Comparison of ENCODE assay signal across 8 mouse cellular contexts in genomic region chr17:37028683-37029120, GRCm38 (mm10). TPM values are rescaled to one million over a fixed set of nuclear protein-coding genes. Genes with fewer than 3 reads are reported as not detected.
DNase-seq lines count a peak whose midpoint lies in the region; ATAC-seq lines count a peak whose summit lies in the region.

No protein-coding gene starts in this region.

- H3K4me2 ChIP-seq in hindbrain, embryonic 16.5 days (ENCODE audit: low read length), result peak overlapping the region; percentile 58

- H3K9ac ChIP-seq in hindbrain, embryonic 16.5 days (ENCODE audit: low read depth, low read length), result peak overlapping the region; percentile 61

- ATAC-seq in hindbrain, embryonic 16.5 days, result peak; percentile 99

- H3K36me3 ChIP-seq in hindbrain, embryonic 16.5 days (ENCODE audit: control insufficient read depth, insufficient read depth, low read length), result no peaks in the 10 kb centered on the region

- H3K9me3 ChIP-seq in hindbrain, embryonic 16.5 days (ENCODE audit: control insufficient read depth, low read length), result no peaks in the 10 kb centered on the region

- H3K27me3 ChIP-seq in hindbrain, embryonic 16.5 days (replicated peaks; ENCODE audit: control insufficient read depth, insufficient read depth, low read length), result no peaks in the 10 kb centered on the region

- WGBS in hindbrain, embryonic 16.5 days, result 0% methylated on average over 14 of the region's 14 CpGs

- H3K27ac ChIP-seq in hindbrain, embryonic 16.5 days (ENCODE audit: low read depth, low read length), result peak overlapping the region; percentile 94

- no peaks in the 10 kb centered on the region for H3K4me1 ChIP-seq in hindbrain, embryonic 16.5 days (ENCODE audit: control insufficient read depth, insufficient read depth, low read depth, low read length)

- peak; percentile 100 for DNase-seq in R1 (ENCODE audit: low read depth, low spot score)
- peak; percentile 96 to 98 for DNase-seq in cerebellum, postnatal 14 days
- peak; percentile 80 for DNase-seq in gastrocnemius, adult 18-20 months (ENCODE audit: low spot score)
- peak; percentile 93 to 94 for DNase-seq in left cerebral cortex, adult 18-20 months (ENCODE audit: low spot score in 2 of 2)
- peak; percentile 92 for DNase-seq in lung, postnatal 4 days
- peak; percentile 95 to 98 for DNase-seq in right cerebral cortex, adult 2 months (ENCODE audit: low spot score in 2 of 2)
- DNase-seq in urinary bladder, postnatal 25 days (ENCODE audit: low spot score), result peak; percentile 88

- H3K4me3 ChIP-seq in hindbrain, embryonic 16.5 days (ENCODE audit: low read length), result peak overlapping the region; percentile 43

RNA-seq across cellular contexts. Expression of gene Mog, which starts 5.5 kb away (rescaled TPM):
- total RNA-seq in gastrocnemius, adult 18-20 months (2021), result not detected
- polyA plus RNA-seq in hindbrain, embryonic 16.5 days (2015; fragmentation: Nextera tagmentation; extraction: Ambion mirVana), result 1.6 and 1.9 TPM in 2 replicates
- total RNA-seq in left cerebral cortex, adult 18-20 months (2021), result 10 to 100 TPM; 21.3 to 24.8 TPM

RNA-seq across cellular contexts. Expression of gene Gabbr1, which starts 17.1 kb away (rescaled TPM):
- 1 to 10 TPM; 5.5 to 8.2 TPM for total RNA-seq in gastrocnemius, adult 18-20 months (2021)
- polyA plus RNA-seq in hindbrain, embryonic 16.5 days (2015; fragmentation: Nextera tagmentation; extraction: Ambion mirVana), result 82.9 and 85.5 TPM in 2 replicates
- 100 to 1,000 TPM; 685 to 702 TPM for total RNA-seq in left cerebral cortex, adult 18-20 months (2021)

RNA-seq across cellular contexts. Expression of gene Zfp57, which starts 27.7 kb away (rescaled TPM):
- not detected for total RNA-seq in gastrocnemius, adult 18-20 months (2021)
- 206 and 224 TPM in 2 replicates for polyA plus RNA-seq in hindbrain, embryonic 16.5 days (2015; fragmentation: Nextera tagmentation; extraction: Ambion mirVana)
- total RNA-seq in left cerebral cortex, adult 18-20 months (2021), result 10 to 100 TPM; 12.2 to 12.3 TPM

RNA-seq across cellular contexts. Expression of gene H2-M5, which starts 39.4 kb away (rescaled TPM):
- total RNA-seq in gastrocnemius, adult 18-20 months (2021), result not detected
- polyA plus RNA-seq in hindbrain, embryonic 16.5 days (2015; fragmentation: Nextera tagmentation; extraction: Ambion mirVana), result 2.4 and 2.6 TPM in 2 replicates
- 1 to 10 TPM; 1.1 to 1.4 TPM for total RNA-seq in left cerebral cortex, adult 18-20 months (2021)

RNA-seq across cellular contexts. Expression of gene 2410137M14Rik, which starts 47.7 kb away (rescaled TPM):
- under 1 TPM in 1 of 2 experiments, not detected in 1; 0.37 TPM for total RNA-seq in gastrocnemius, adult 18-20 months (2021)
- polyA plus RNA-seq in hindbrain, embryonic 16.5 days (2015; fragmentation: Nextera tagmentation; extraction: Ambion mirVana), result 0.36 and 0.50 TPM in 2 replicates
- under 1 TPM; 0.40 to 0.58 TPM for total RNA-seq in left cerebral cortex, adult 18-20 months (2021)

Comparison
In these comparisons a context has a peak if more than half of its experiments do, and no peak if none do; other contexts are left out.
1. Peak in every context shown above with its lines: DNase-seq, ATAC-seq, H3K4me3 ChIP-seq and H3K27ac ChIP-seq.
2. RNA of gene Mog, which starts 5.5 kb away (total RNA-seq): 21.3 to 24.8 TPM in left cerebral cortex, adult 18-20 months; not detected in gastrocnemius, adult 18-20 months; every median in the first group is over 10 times any median in the second.
3. RNA of gene Gabbr1, which starts 17.1 kb away (total RNA-seq): 685 to 702 TPM in left cerebral cortex, adult 18-20 months; 5.5 to 8.2 TPM in gastrocnemius, adult 18-20 months; every median in the first group is over 10 times any median in the second.
4. RNA of gene Zfp57, which starts 27.7 kb away (total RNA-seq): 12.2 to 12.3 TPM in left cerebral cortex, adult 18-20 months; not detected in gastrocnemius, adult 18-20 months; every median in the first group is over 4 times any median in the second.